Mouse (Mus musculus) small intestine, adult 2 months (tissue): ENCODE results near the gene Rer1. TPM values are rescaled to one million over a fixed set of nuclear protein-coding genes. Genes with fewer than 3 reads are reported as not detected.

Experiments used
- H3K27ac ChIP-seq: fragments of 200-500 bp; 2 replicates; pipeline ENCODE4 v1.5.1; 2012; ENCODE audit warnings: low read depth, low read length, control low read depth, inconsistent platforms; ENCODE audit not compliant: insufficient read depth
- H3K27me3 ChIP-seq: fragments of 200-500 bp; 2 replicates; pipeline ENCODE4 v1.6.1; 2012; ENCODE audit warnings: mild to moderate bottlenecking, moderate library complexity, low read length, inconsistent platforms; ENCODE audit not compliant: control insufficient read depth, insufficient read depth
- H3K36me3 ChIP-seq: fragments of 200-500 bp; 2 replicates; pipeline ENCODE4 v1.6.1; 2012; ENCODE audit warnings: mild to moderate bottlenecking, low read length, control low read depth, inconsistent platforms; ENCODE audit not compliant: control insufficient read depth, insufficient read depth
- H3K4me1 ChIP-seq: fragments of 200-500 bp; 2 replicates; pipeline ENCODE4 v1.6.1; 2012; ENCODE audit warnings: low read length, inconsistent platforms, mixed read lengths; ENCODE audit not compliant: control insufficient read depth, insufficient read depth, insufficient read length
- H3K4me3 ChIP-seq: fragments of 200-500 bp; 2 replicates; pipeline ENCODE4 v1.5.1; 2012; ENCODE audit warnings: low read depth, mild to moderate bottlenecking, control low read depth, inconsistent platforms, low read length, moderate library complexity
- CTCF ChIP-seq: fragments of 200-500 bp; IDR thresholded peaks from 2 replicates; pipeline ENCODE4 v1.5.1; 2012; ENCODE audit warnings: low read depth, mild to moderate bottlenecking, control low read depth, inconsistent platforms, low read length, moderate library complexity, mixed read lengths; ENCODE audit not compliant: insufficient replicate concordance, insufficient read length; ENCODE audit errors: extremely low read depth
- POLR2A ChIP-seq: fragments of 200-500 bp; IDR thresholded peaks from 2 replicates; pipeline ENCODE4 v1.6.1; 2012; ENCODE audit warnings: low read depth, mild to moderate bottlenecking, control low read depth, inconsistent platforms, low read length, moderate library complexity
- WGBS: fragments of 180-500 bp; shearing (Covaris S2); methylation state at CpG from one replicate; pipeline ENCODE4 v1.1.7; 2018; 5-methylcytosine and 5-hydroxymethylcytosine counted together
- polyA plus RNA-seq: library from polyadenylated mRNA; depleted of rRNA; stranded (reverse); fragments of >200 nt; gene quantifications from 2 replicates; pipeline ENCODE4 v1.2.3, GENCODE M21; 2012

Rer1 gene
- polyA plus RNA-seq, 1 experiment = 91.9 TPM

- Histone ChIP-seq H3K27ac (no peak overlapping the region), H3K36me3 (peaks cover 9% of the 10 kb centered on the region; the same call in 1 of the 2 replicates), H3K4me3 (no peak overlapping the region), H3K27me3 (no peaks in the 10 kb centered on the region; the same call in 1 of the 2 replicates), H3K4me1 (no peaks in the 10 kb centered on the region)
- 58% methylated on average over 25 of the region's 25 CpGs for WGBS
- no peak for TF ChIP-seq POLR2A
- TF ChIP-seq CTCF = no peak
Observed at GRCm38 (mm10) chr4:155043289-155043625, 42.9 kb downstream of the Rer1 start.

- Histone ChIP-seq H3K36me3 (peaks cover 7% of the 10 kb centered on the region; the same call in 1 of the 2 replicates), H3K4me1 (no peaks in the 10 kb centered on the region), H3K27ac (no peak overlapping the region), H3K27me3 (no peaks in the 10 kb centered on the region; the same call in 1 of the 2 replicates), H3K4me3 (no peak overlapping the region)
- no peak for TF ChIP-seq POLR2A
- no peak for TF ChIP-seq CTCF
- WGBS = 65% methylated on average over 65 of the region's 65 CpGs
Observed at GRCm38 (mm10) chr4:155042606-155043288, 43.4 kb downstream of the Rer1 start.

- Histone ChIP-seq H3K4me1 (no peaks in the 10 kb centered on the region), H3K27me3 (no peaks in the 10 kb centered on the region; the same call in 1 of the 2 replicates), H3K4me3 (no peak overlapping the region), H3K36me3 (peaks cover 4% of the 10 kb centered on the region; the same call in 1 of the 2 replicates), H3K27ac (no peak overlapping the region)
- 59% methylated on average over 6 of the region's 6 CpGs for WGBS
- TF ChIP-seq CTCF (no peak), POLR2A (no peak)
Observed at GRCm38 (mm10) chr4:155040696-155041095, 45.5 kb downstream of the Rer1 start.

GRCm38 (mm10) chr4:155040197-155040596, 46.0 kb downstream of the Rer1 start:
- Histone ChIP-seq H3K4me1 (no peaks in the 10 kb centered on the region), H3K27me3 (no peaks in the 10 kb centered on the region; the same call in 1 of the 2 replicates), H3K36me3 (peaks cover 4% of the 10 kb centered on the region; the same call in 1 of the 2 replicates), H3K4me3 (no peak overlapping the region), H3K27ac (no peak overlapping the region)
- WGBS = 84% methylated on average over 9 of the region's 9 CpGs
- TF ChIP-seq CTCF = no peak
- TF ChIP-seq POLR2A = no peak

GRCm38 (mm10) chr4:155034787-155035186, 51.4 kb downstream of the Rer1 start:
- Histone ChIP-seq H3K4me1 (no peaks in the 10 kb centered on the region), H3K27me3 (no peaks in the 10 kb centered on the region), H3K4me3 (no peak overlapping the region), H3K27ac (no peak overlapping the region), H3K36me3 (no peaks in the 10 kb centered on the region; the same call in 1 of the 2 replicates)
- WGBS = 80% methylated on average over 13 of the region's 13 CpGs
- no peak for TF ChIP-seq CTCF
- TF ChIP-seq POLR2A = no peak

- no peak for TF ChIP-seq CTCF
- no peak for TF ChIP-seq POLR2A
- Histone ChIP-seq H3K27me3 (no peaks in the 10 kb centered on the region), H3K27ac (no peak overlapping the region), H3K36me3 (no peaks in the 10 kb centered on the region; the same call in 1 of the 2 replicates), H3K4me3 (no peak overlapping the region), H3K4me1 (no peaks in the 10 kb centered on the region)
- WGBS = 75% methylated on average over 7 of the region's 7 CpGs
Observed at GRCm38 (mm10) chr4:155034202-155034601, 52.0 kb downstream of the Rer1 start.

GRCm38 (mm10) chr4:155033115-155033514, 53.1 kb downstream of the Rer1 start:
- Histone ChIP-seq H3K36me3 (no peaks in the 10 kb centered on the region; the same call in 1 of the 2 replicates), H3K4me1 (no peaks in the 10 kb centered on the region), H3K27me3 (no peaks in the 10 kb centered on the region), H3K27ac (no peak overlapping the region), H3K4me3 (no peak overlapping the region)
- TF ChIP-seq POLR2A (no peak), CTCF (no peak)
- WGBS = 65% methylated on average over 6 of the region's 6 CpGs
